Mouse (Mus musculus): ENCODE measurements around the gene Vmn1r45.

DNA sequence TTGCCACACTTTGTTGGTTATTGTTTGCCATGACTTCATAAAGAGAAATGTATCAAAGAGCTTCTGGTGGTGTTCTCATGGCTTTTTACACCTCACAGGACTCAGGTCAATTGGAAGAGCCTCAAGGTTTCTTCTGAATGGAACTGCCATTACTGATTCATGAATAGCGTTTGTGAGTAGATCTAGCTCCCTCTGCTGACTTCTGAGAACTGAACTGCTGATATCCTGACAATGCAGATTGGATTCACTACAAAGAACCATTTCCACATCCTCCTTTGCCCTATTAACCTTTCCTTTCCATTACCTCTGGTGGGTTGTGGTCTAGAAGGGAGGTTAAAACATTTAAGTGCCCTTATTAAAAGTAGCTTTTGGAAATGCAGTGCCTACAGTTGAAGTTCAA is 45.6 kb upstream of the Vmn1r45 start:
- no peak for TF ChIP-seq CTCF (IDR thresholded peaks at IDR 0.05; ENCODE audit: low read depth)
- TF ChIP-seq EP300 (IDR thresholded peaks at IDR 0.05; ENCODE audit: low read depth) = no peak

Measured in liver, embryonic 14.5 days (tissue).